Mouse (Mus musculus): ENCODE results near the gene Ppp1r37. TPM values are rescaled to one million over a fixed set of nuclear protein-coding genes. Genes with fewer than 3 reads are reported as not detected.

Ppp1r37 gene
- total and polyA plus RNA-seq, 2 experiments from 2014 or later: 27.2 to 87.8 TPM

GRCm38 (mm10) chr7:19561765-19562642 is 872 bp downstream of the Ppp1r37 start:
- H3K9me3 ChIP-seq (ENCODE audit: low read length): no peaks in the 10 kb centered on the region
- TF ChIP-seq CTCF (IDR thresholded peaks at IDR 0.05; ENCODE audit: low read depth): no peak
- ATAC-seq (peak; percentile 96), DNase-seq (peak; percentile 98)
- WGBS: under 1% methylated on average over 100 of the region's 102 CpGs
- H3K4me2 ChIP-seq (ENCODE audit: low read depth): peak overlapping the region; percentile 91
- peak overlapping the region; percentile 99 for H3K27ac ChIP-seq (ENCODE audit: low read depth, low read length)
- peaks cover 26% of the 10 kb centered on the region; the same call in 1 of the 2 replicates for H3K4me1 ChIP-seq (ENCODE audit: insufficient read depth)
- peak overlapping the region; percentile 97 for H3K9ac ChIP-seq
- peak overlapping the region; percentile 76 for H3K4me3 ChIP-seq (ENCODE audit: low read depth, low read length)
- H3K27me3 ChIP-seq (ENCODE audit: insufficient read depth, low read length): no peaks in the 10 kb centered on the region
- H3K36me3 ChIP-seq (ENCODE audit: insufficient read depth): peaks cover 17% of the 10 kb centered on the region

GRCm38 (mm10) chr7:19561431-19561764 is 1.5 kb downstream of the Ppp1r37 start:
- Histone ChIP-seq H3K4me3 (ENCODE audit: low read depth, low read length) (peak overlapping the region; percentile 76), H3K27ac (ENCODE audit: low read depth, low read length) (peak overlapping the region; percentile 99), H3K9ac (peak overlapping the region; percentile 97), H3K4me1 (ENCODE audit: insufficient read depth) (peaks cover 26% of the 10 kb centered on the region; the same call in 1 of the 2 replicates), H3K9me3 (ENCODE audit: low read length) (no peaks in the 10 kb centered on the region), H3K27me3 (ENCODE audit: insufficient read depth, low read length) (no peaks in the 10 kb centered on the region), H3K36me3 (ENCODE audit: insufficient read depth) (peaks cover 13% of the 10 kb centered on the region), H3K4me2 (ENCODE audit: low read depth) (peak overlapping the region; percentile 91)
- WGBS: under 1% methylated on average over 11 of the region's 11 CpGs
- no peak for TF ChIP-seq CTCF (IDR thresholded peaks at IDR 0.05; ENCODE audit: low read depth)
- DNase-seq (no peak), ATAC-seq (no peak)

GRCm38 (mm10) chr7:19560491-19561260 is 2.2 kb downstream of the Ppp1r37 start:
- H3K9ac ChIP-seq: peak overlapping the region; percentile 97
- no peaks in the 10 kb centered on the region for H3K27me3 ChIP-seq (ENCODE audit: insufficient read depth, low read length)
- peak overlapping the region; percentile 99 for H3K27ac ChIP-seq (ENCODE audit: low read depth, low read length)
- peak overlapping the region; percentile 76 for H3K4me3 ChIP-seq (ENCODE audit: low read depth, low read length)
- ATAC-seq (no peak), DNase-seq (no peak)
- TF ChIP-seq CTCF (IDR thresholded peaks at IDR 0.05; ENCODE audit: low read depth): no peak
- H3K4me1 ChIP-seq (ENCODE audit: insufficient read depth): peaks cover 26% of the 10 kb centered on the region; the same call in 1 of the 2 replicates
- peaks cover 13% of the 10 kb centered on the region for H3K36me3 ChIP-seq (ENCODE audit: insufficient read depth)
- H3K4me2 ChIP-seq (ENCODE audit: low read depth): peak overlapping the region; percentile 91
- WGBS: 14% methylated on average over 11 of the region's 11 CpGs
- H3K9me3 ChIP-seq (ENCODE audit: low read length): no peaks in the 10 kb centered on the region

GRCm38 (mm10) chr7:19558965-19559364 is 3.9 kb downstream of the Ppp1r37 start:
- H3K9ac ChIP-seq: no peak overlapping the region
- H3K4me3 ChIP-seq (ENCODE audit: low read depth, low read length): no peak overlapping the region
- no peak overlapping the region for H3K27ac ChIP-seq (ENCODE audit: low read depth, low read length)
- no peaks in the 10 kb centered on the region for H3K9me3 ChIP-seq (ENCODE audit: low read length)
- H3K4me1 ChIP-seq (ENCODE audit: insufficient read depth): peaks cover 26% of the 10 kb centered on the region; the same call in 1 of the 2 replicates
- 38% methylated on average over 2 of the region's 2 CpGs for WGBS
- DNase-seq: no peak
- no peaks in the 10 kb centered on the region for H3K27me3 ChIP-seq (ENCODE audit: insufficient read depth, low read length)
- no peak for ATAC-seq
- H3K36me3 ChIP-seq (ENCODE audit: insufficient read depth): no peaks in the 10 kb centered on the region; the same call in 1 of the 2 replicates
- 0 out of 2 replicates have a peak overlapping the region, but pooled peaks have one; percentile 8 for H3K4me2 ChIP-seq (ENCODE audit: low read depth)
- TF ChIP-seq CTCF (IDR thresholded peaks at IDR 0.05; ENCODE audit: low read depth): peak; percentile 62

DNA sequence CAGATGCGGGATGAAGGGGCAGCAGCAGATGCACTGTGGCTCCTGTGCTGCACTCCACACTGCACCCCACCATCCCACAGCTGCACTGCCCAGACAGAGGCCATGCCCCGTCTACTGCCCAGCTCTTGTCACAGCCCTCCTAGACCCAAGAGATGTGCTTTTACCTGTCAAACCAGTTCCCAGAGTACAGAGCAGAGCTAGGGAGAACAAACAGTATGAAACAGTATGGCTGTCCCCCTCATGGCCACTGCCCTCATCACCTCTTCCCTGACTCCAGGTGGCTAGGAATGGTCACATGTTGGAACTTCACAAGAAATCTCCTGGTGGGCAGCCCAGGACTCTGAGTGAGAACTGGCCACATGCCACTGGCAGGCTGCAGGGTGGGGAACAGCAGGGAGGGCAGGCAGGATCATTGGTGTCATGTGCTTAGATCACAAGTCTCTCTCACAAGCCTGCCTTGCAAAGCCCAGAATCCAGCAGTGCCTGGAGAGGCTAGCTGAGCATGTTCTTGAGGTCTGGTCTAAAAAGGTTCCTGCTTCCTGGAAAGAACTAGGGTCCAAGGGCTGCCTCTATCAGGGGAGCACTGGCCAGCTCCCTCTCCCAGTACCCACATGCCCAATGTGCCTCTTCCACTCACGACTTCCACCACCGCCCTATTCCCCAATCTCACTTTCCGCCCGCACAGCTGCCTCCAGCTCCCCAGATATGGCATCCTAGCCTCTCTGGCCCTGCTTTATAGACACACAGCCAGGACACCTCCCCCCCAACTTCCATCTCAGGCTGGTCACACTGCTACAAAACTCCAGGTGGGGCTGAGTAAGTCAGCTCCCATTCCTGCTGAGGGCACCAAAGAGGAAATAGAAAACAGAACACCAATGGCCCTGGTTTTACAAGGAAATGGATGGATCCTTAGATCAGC is 4.6 kb downstream of the Ppp1r37 start:
- TF ChIP-seq CTCF (IDR thresholded peaks at IDR 0.05; ENCODE audit: low read depth): no peak
- H3K9ac ChIP-seq: no peak overlapping the region
- H3K4me1 ChIP-seq (ENCODE audit: insufficient read depth): peaks cover 26% of the 10 kb centered on the region; the same call in 1 of the 2 replicates
- 95% methylated on average over 6 of the region's 6 CpGs for WGBS
- no peak overlapping the region for H3K4me3 ChIP-seq (ENCODE audit: low read depth, low read length)
- H3K36me3 ChIP-seq (ENCODE audit: insufficient read depth): peaks cover 3% of the 10 kb centered on the region; the same call in 1 of the 2 replicates
- H3K9me3 ChIP-seq (ENCODE audit: low read length): no peaks in the 10 kb centered on the region
- DNase-seq (no peak), ATAC-seq (no peak)
- no peaks in the 10 kb centered on the region for H3K27me3 ChIP-seq (ENCODE audit: insufficient read depth, low read length)
- no peak overlapping the region for H3K4me2 ChIP-seq (ENCODE audit: low read depth)
- H3K27ac ChIP-seq (ENCODE audit: low read depth, low read length): no peak overlapping the region

DNA sequence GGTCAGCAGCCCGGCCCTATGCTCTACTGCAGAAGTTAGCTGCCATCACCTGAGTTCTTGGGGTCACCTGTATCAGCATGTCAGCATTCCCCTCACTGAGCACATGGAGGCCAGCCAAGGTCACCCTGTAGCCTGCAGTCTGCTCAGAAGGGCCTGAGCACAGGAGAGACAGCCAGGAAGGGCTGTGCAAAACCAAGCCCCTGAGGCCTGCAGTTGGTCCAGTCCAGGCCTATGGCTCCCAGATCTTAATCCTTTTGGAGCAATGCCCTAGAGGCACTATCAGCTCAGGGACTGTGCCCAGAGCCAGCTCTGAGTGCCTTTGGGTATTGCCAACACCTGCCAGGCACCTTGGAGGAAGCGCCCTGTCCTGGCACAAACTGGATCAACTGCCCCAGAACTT is 5.8 kb downstream of the Ppp1r37 start:
- H3K4me2 ChIP-seq (ENCODE audit: low read depth): no peak overlapping the region
- H3K27ac ChIP-seq (ENCODE audit: low read depth, low read length): no peak overlapping the region
- H3K9ac ChIP-seq: no peak overlapping the region
- H3K36me3 ChIP-seq (ENCODE audit: insufficient read depth): peaks cover 3% of the 10 kb centered on the region; the same call in 1 of the 2 replicates
- no peak overlapping the region for H3K4me3 ChIP-seq (ENCODE audit: low read depth, low read length)
- no peaks in the 10 kb centered on the region for H3K27me3 ChIP-seq (ENCODE audit: insufficient read depth, low read length)
- TF ChIP-seq CTCF (IDR thresholded peaks at IDR 0.05; ENCODE audit: low read depth): no peak
- 95% methylated on average over 2 of the region's 2 CpGs for WGBS
- DNase-seq (no peak), ATAC-seq (no peak)
- peaks cover 20% of the 10 kb centered on the region; the same call in 1 of the 2 replicates for H3K4me1 ChIP-seq (ENCODE audit: insufficient read depth)
- no peaks in the 10 kb centered on the region for H3K9me3 ChIP-seq (ENCODE audit: low read length)

Measured in forebrain, postnatal 0 days (tissue).